Mouse (Mus musculus) lung, postnatal 4 days (tissue): Measurements from ENCODE around the gene Map3k4.

ENCODE experiments used
- DNase-seq, 2 experiments: peaks; one replicate each; pipeline ENCODE4 v3.0.0; 2021

The Map3k4 gene

GRCm38 (mm10) chr17:12216224-12216623, 102.4 kb downstream of the Map3k4 start:
- no peak for DNase-seq

- no peak for DNase-seq
Measured at GRCm38 (mm10) chr17:12213430-12213829, 105.2 kb downstream of the Map3k4 start.

- no peak for DNase-seq
Measured at GRCm38 (mm10) chr17:12212341-12212740, 106.3 kb downstream of the Map3k4 start.

- DNase-seq, result no peak
Measured at GRCm38 (mm10) chr17:12211890-12212289, 106.7 kb downstream of the Map3k4 start.

GRCm38 (mm10) chr17:12210544-12211132, 108.0 kb downstream of the Map3k4 start:
- peak; percentile 77 to 90 for DNase-seq

- DNase-seq, result no peak
Measured at GRCm38 (mm10) chr17:12209481-12209880, 109.1 kb downstream of the Map3k4 start.

GRCm38 (mm10) chr17:12207022-12207548, 111.5 kb downstream of the Map3k4 start:
- DNase-seq, result no peak

- no peak for DNase-seq
Measured at GRCm38 (mm10) chr17:12206248-12206647, 112.3 kb downstream of the Map3k4 start.

GRCm38 (mm10) chr17:12205694-12206075, 112.9 kb downstream of the Map3k4 start:
- DNase-seq, result no peak

- DNase-seq, result no peak
Measured at GRCm38 (mm10) chr17:12205015-12205693, 113.4 kb downstream of the Map3k4 start.

- DNase-seq, result no peak
Measured at GRCm38 (mm10) chr17:12204689-12205014, 113.9 kb downstream of the Map3k4 start.

GRCm38 (mm10) chr17:12204246-12204645, 114.3 kb downstream of the Map3k4 start:
- DNase-seq, result no peak

GRCm38 (mm10) chr17:12203414-12203897, 115.1 kb downstream of the Map3k4 start:
- no peak for DNase-seq

- DNase-seq, result no peak
Measured at GRCm38 (mm10) chr17:12201086-12201485, 117.5 kb downstream of the Map3k4 start.

GRCm38 (mm10) chr17:12199933-12200332, 118.7 kb downstream of the Map3k4 start:
- no peak for DNase-seq

- peak in 1 of 2 experiments; percentile 58 for DNase-seq
Measured at GRCm38 (mm10) chr17:12195604-12196003, 123.0 kb downstream of the Map3k4 start.

- no peak for DNase-seq
Measured at GRCm38 (mm10) chr17:12195137-12195536, 123.5 kb downstream of the Map3k4 start.

- DNase-seq, result no peak
Measured at GRCm38 (mm10) chr17:12187782-12188181, 130.8 kb downstream of the Map3k4 start.

- no peak for DNase-seq
Measured at GRCm38 (mm10) chr17:12186341-12186740, 132.3 kb downstream of the Map3k4 start.

GRCm38 (mm10) chr17:12185855-12186254, 132.7 kb downstream of the Map3k4 start:
- no peak for DNase-seq

- DNase-seq, result no peak
Measured at GRCm38 (mm10) chr17:12184283-12184682, 134.3 kb downstream of the Map3k4 start.

- no peak for DNase-seq
Measured at GRCm38 (mm10) chr17:12182702-12183485, 135.7 kb downstream of the Map3k4 start.

- DNase-seq, result peak in 1 of 2 experiments; percentile 65
Measured at GRCm38 (mm10) chr17:12179766-12180165, 138.8 kb downstream of the Map3k4 start.

GRCm38 (mm10) chr17:12179339-12179738, 139.3 kb downstream of the Map3k4 start:
- DNase-seq, result peak; percentile 45 to 89
